Mouse (Mus musculus) natural killer cell, adult 2 months (primary cell): ENCODE data around the gene Rnf5.

Experiments used
- DNase-seq, 2 experiments: peaks; one replicate each; pipeline ENCODE4 v3.0.0; 2022; ENCODE audit warnings: low spot score in 2 of 2

Rnf5 gene

GRCm38 (mm10) chr17:34632261-34632691 lies 28.8 kb upstream of the Rnf5 start:
- peak; percentile 71 to 73 for DNase-seq

- DNase-seq: no peak
Observed at GRCm38 (mm10) chr17:34631647-34632046, 28.2 kb upstream of the Rnf5 start.

GRCm38 (mm10) chr17:34630761-34631301 lies 27.3 kb upstream of the Rnf5 start:
- DNase-seq: peak in 1 of 2 experiments; percentile 23

- DNase-seq: peak; percentile 68 to 80
Observed at GRCm38 (mm10) chr17:34629796-34630603, 26.5 kb upstream of the Rnf5 start.

GRCm38 (mm10) chr17:34629221-34629751 lies 25.8 kb upstream of the Rnf5 start, which contains the start of gene Prrt1:
Gene Prrt1, plus strand, starts transcription at chr17:34629533.
- no peak for DNase-seq

- no peak for DNase-seq
Observed at GRCm38 (mm10) chr17:34628644-34628967, 25.1 kb upstream of the Rnf5 start.

GRCm38 (mm10) chr17:34627943-34628643 lies 24.6 kb upstream of the Rnf5 start, which contains the start of gene Ppt2:
Gene Ppt2, minus strand, starts transcription at chr17:34628510.
- no peak for DNase-seq

GRCm38 (mm10) chr17:34627093-34627942 lies 23.8 kb upstream of the Rnf5 start:
- peak; percentile 67 to 73 for DNase-seq

- DNase-seq: peak in 1 of 2 experiments; percentile 35
Observed at GRCm38 (mm10) chr17:34626773-34627092, 23.2 kb upstream of the Rnf5 start.

GRCm38 (mm10) chr17:34626062-34626772 lies 22.7 kb upstream of the Rnf5 start:
- DNase-seq: no peak

GRCm38 (mm10) chr17:34624981-34625380 lies 21.5 kb upstream of the Rnf5 start:
- no peak for DNase-seq

GRCm38 (mm10) chr17:34623161-34623560 lies 19.7 kb upstream of the Rnf5 start:
- no peak for DNase-seq

- no peak for DNase-seq
Observed at GRCm38 (mm10) chr17:34621006-34621405, 17.5 kb upstream of the Rnf5 start.

- DNase-seq: peak; percentile 74 to 81
Observed at GRCm38 (mm10) chr17:34618999-34619398, 15.5 kb upstream of the Rnf5 start.

GRCm38 (mm10) chr17:34615871-34616270 lies 12.4 kb upstream of the Rnf5 start, which contains the start of gene Egfl8:
Gene Egfl8, minus strand, starts transcription at chr17:34615971.
- DNase-seq: no peak

GRCm38 (mm10) chr17:34613830-34614229 lies 10.3 kb upstream of the Rnf5 start:
- no peak for DNase-seq

GRCm38 (mm10) chr17:34613054-34613645 lies 9.7 kb upstream of the Rnf5 start:
- DNase-seq: no peak

- no peak for DNase-seq
Observed at GRCm38 (mm10) chr17:34611050-34611449, 7.6 kb upstream of the Rnf5 start.

- no peak for DNase-seq
Observed at GRCm38 (mm10) chr17:34607997-34608396, 4.5 kb upstream of the Rnf5 start.
